Mouse (Mus musculus): Measurements from ENCODE around the gene Dip2b. TPM values are rescaled to one million over a fixed set of nuclear protein-coding genes. Genes with fewer than 3 reads are reported as not detected.

Dip2b gene
- total RNA-seq, 2 experiments from 2014 or later: 59.9 to 63.5 TPM

GRCm38 (mm10) chr15:100125245-100125644 lies 86.8 kb downstream of the Dip2b start:
- DNase-seq (ENCODE audit: low spot score in 2 of 2): no peak

- DNase-seq (ENCODE audit: low spot score in 2 of 2): peak; percentile 83 to 87
Observed at GRCm38 (mm10) chr15:100126456-100127107, 88.1 kb downstream of the Dip2b start.

GRCm38 (mm10) chr15:100129151-100129790 lies 90.8 kb downstream of the Dip2b start:
- DNase-seq (ENCODE audit: low spot score in 2 of 2): no peak

GRCm38 (mm10) chr15:100139665-100140064 lies 101.2 kb downstream of the Dip2b start:
- peak in 1 of 2 experiments; percentile 55 for DNase-seq (ENCODE audit: low spot score in 2 of 2)

GRCm38 (mm10) chr15:100140428-100140827 lies 102.0 kb downstream of the Dip2b start:
- no peak for DNase-seq (ENCODE audit: low spot score in 2 of 2)

- DNase-seq (ENCODE audit: low spot score in 2 of 2): no peak
Observed at GRCm38 (mm10) chr15:100143091-100143801, 104.8 kb downstream of the Dip2b start.

- no peak for DNase-seq (ENCODE audit: low spot score in 2 of 2)
Observed at GRCm38 (mm10) chr15:100144854-100145824, 106.7 kb downstream of the Dip2b start.

GRCm38 (mm10) chr15:100145917-100146316 lies 107.5 kb downstream of the Dip2b start:
- DNase-seq (ENCODE audit: low spot score in 2 of 2): no peak

GRCm38 (mm10) chr15:100150593-100150992 lies 112.1 kb downstream of the Dip2b start:
- no peak for DNase-seq (ENCODE audit: low spot score in 2 of 2)

- DNase-seq (ENCODE audit: low spot score in 2 of 2): no peak
Observed at GRCm38 (mm10) chr15:100152321-100152720, 113.9 kb downstream of the Dip2b start.

GRCm38 (mm10) chr15:100153024-100153423 lies 114.6 kb downstream of the Dip2b start:
- no peak for DNase-seq (ENCODE audit: low spot score in 2 of 2)

GRCm38 (mm10) chr15:100156095-100156707 lies 117.7 kb downstream of the Dip2b start:
- DNase-seq (ENCODE audit: low spot score in 2 of 2): no peak

- DNase-seq (ENCODE audit: low spot score in 2 of 2): no peak
Observed at GRCm38 (mm10) chr15:100156781-100157470, 118.5 kb downstream of the Dip2b start.

- no peak for DNase-seq (ENCODE audit: low spot score in 2 of 2)
Observed at GRCm38 (mm10) chr15:100158985-100159384, 120.5 kb downstream of the Dip2b start.

GRCm38 (mm10) chr15:100161747-100162280 lies 123.3 kb downstream of the Dip2b start:
- no peak for DNase-seq (ENCODE audit: low spot score in 2 of 2)

- no peak for DNase-seq (ENCODE audit: low spot score in 2 of 2)
Observed at GRCm38 (mm10) chr15:100163381-100164051, 125.1 kb downstream of the Dip2b start.

GRCm38 (mm10) chr15:100166464-100166863 lies 128.0 kb downstream of the Dip2b start:
- DNase-seq (ENCODE audit: low spot score in 2 of 2): no peak

GRCm38 (mm10) chr15:100167791-100168190 lies 129.3 kb downstream of the Dip2b start:
- no peak for DNase-seq (ENCODE audit: low spot score in 2 of 2)

- no peak for DNase-seq (ENCODE audit: low spot score in 2 of 2)
Observed at GRCm38 (mm10) chr15:100168191-100168606, 129.7 kb downstream of the Dip2b start.
